Mouse (Mus musculus): ENCODE measurements at regions not wholly inside any gene's neighbourhood (a gene's known extent, or its start where the extent isn't known, plus 50 kb on each side); places are given as distances from the start of the nearest gene placed in this dataset.

DNA sequence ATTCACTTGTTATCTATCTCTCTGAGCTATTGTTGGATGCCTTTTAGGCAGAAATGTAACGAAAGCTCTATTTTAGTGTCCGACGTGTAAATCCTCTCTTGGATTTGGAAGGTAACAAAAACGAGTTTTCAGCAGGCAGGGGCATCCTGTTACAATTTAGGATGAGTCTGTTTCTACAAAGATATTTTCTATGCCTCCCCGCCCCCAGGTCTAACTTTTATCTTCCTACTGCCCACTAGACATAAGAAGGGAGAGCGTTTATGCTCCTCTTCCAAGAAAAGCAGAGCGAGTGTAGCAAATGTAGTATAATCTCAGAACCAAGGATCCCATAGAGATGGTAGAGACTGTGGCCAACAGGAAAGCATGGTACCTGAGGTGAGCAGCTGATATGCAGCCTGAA lies 62.4 kb upstream of the Hs3st2 start:
- no peak for TF ChIP-seq POLR2A (IDR thresholded peaks at IDR 0.05; ENCODE audit: borderline replicate concordance, low read depth, low read length)
- no peak for TF ChIP-seq CTCF (IDR thresholded peaks at IDR 0.05; ENCODE audit: low read depth, low read length)
